Comparison of ENCODE assay signal across 8 mouse cellular contexts in the genomic region with DNA sequence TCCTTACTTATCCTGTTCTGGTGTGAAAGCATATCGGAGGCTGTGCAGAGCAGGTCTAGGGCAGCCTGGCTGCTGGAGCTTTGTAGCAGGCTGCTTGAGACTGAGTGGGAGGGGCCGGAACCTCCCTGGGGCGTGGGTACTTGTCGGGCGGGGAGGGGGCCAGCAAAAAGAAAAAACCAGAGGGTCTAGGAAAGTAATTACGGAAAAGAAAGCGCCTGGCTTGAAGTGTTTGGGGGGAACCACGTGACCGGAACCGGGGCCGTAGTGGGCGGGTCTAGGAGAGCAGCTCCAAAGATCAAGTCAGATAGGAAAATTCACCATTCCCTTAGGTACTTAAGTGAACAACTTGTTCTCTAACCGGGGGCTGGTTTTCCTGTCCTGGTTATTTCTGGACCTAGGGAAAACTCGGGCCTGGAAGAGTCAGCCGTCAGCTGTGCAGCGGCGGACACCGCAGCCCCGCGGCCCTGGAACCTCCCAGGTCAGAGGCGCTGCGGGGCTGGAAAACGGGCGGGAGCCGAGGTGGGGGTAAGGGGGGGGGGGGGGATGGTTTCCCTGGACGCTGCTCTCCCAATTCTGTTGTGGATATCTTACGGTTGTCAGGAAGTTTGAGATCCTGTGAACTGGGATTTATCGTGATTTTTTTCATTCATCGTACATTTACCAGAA. TPM values are rescaled to one million over a fixed set of nuclear protein-coding genes. Genes with fewer than 3 reads are reported as not detected.
A peak's percentile ranks its signal among the peaks of the same experiment; 100 is the strongest.
DNase-seq lines count a peak whose midpoint lies in the region; ATAC-seq lines count a peak whose summit lies in the region.

A gene (plus strand): TSS at position 271 of the 666 bp plus-strand sequence.

- peak; percentile 87 for DNase-seq in 3134 (ENCODE audit: extremely low read depth, insufficient read length, low spot score)
- peak; percentile 49 to 66 for DNase-seq in adrenal gland, postnatal 4 days (ENCODE audit: low spot score in 2 of 2)
- peak; percentile 92 to 93 for DNase-seq in heart, adult 18-20 months
- DNase-seq in kidney, adult 18-20 months, result peak; percentile 91
- DNase-seq in limb, embryonic 10.5 days (ENCODE audit: low spot score), result peak; percentile 96
- DNase-seq in skeletal muscle tissue, adult 2 months (ENCODE audit: low read depth, low spot score), result peak; percentile 54

- peak within 1 kb of the TSS; percentile 86 for H3K27ac ChIP-seq in embryonic facial prominence, embryonic 13.5 days
- peak within 1 kb of the TSS; percentile 87 for H3K27ac ChIP-seq in limb, embryonic 10.5 days
- H3K27ac ChIP-seq in midbrain, embryonic 12.5 days (replicated peaks), result peak within 1 kb of the TSS; percentile 85

- peak within 1 kb of the TSS; percentile 62 for H3K4me3 ChIP-seq in embryonic facial prominence, embryonic 13.5 days
- H3K4me3 ChIP-seq in limb, embryonic 10.5 days, result peak within 1 kb of the TSS; percentile 65
- H3K4me3 ChIP-seq in midbrain, embryonic 12.5 days, result peak within 1 kb of the TSS; percentile 64

- H3K9ac ChIP-seq in embryonic facial prominence, embryonic 13.5 days, result peak within 1 kb of the TSS; percentile 76
- H3K9ac ChIP-seq in midbrain, embryonic 12.5 days (replicated peaks), result peak within 1 kb of the TSS; percentile 71

- no peaks in the 10 kb centered on the region for H3K9me3 ChIP-seq in embryonic facial prominence, embryonic 13.5 days
- H3K9me3 ChIP-seq in limb, embryonic 10.5 days (replicated peaks), result no peaks in the 10 kb centered on the region
- no peaks in the 10 kb centered on the region for H3K9me3 ChIP-seq in midbrain, embryonic 12.5 days

- H3K36me3 ChIP-seq in embryonic facial prominence, embryonic 13.5 days, result no peaks in the 10 kb centered on the region
- peaks cover 5% of the 10 kb centered on the region; the same call in 1 of the 2 replicates for H3K36me3 ChIP-seq in limb, embryonic 10.5 days
- 0 out of 2 replicates have a peak, but pooled peaks cover 5% of the 10 kb centered on the region for H3K36me3 ChIP-seq in midbrain, embryonic 12.5 days

- under 1% methylated on average over 28 of the region's 29 CpGs for WGBS in embryonic facial prominence, embryonic 13.5 days
- under 1% methylated on average over 29 of the region's 29 CpGs for WGBS in limb, embryonic 10.5 days
- under 1% methylated on average over 29 of the region's 29 CpGs for WGBS in midbrain, embryonic 12.5 days

- no peaks in the 10 kb centered on the region for H3K4me1 ChIP-seq in embryonic facial prominence, embryonic 13.5 days
- 0 out of 2 replicates have a peak, but pooled peaks cover 6% of the 10 kb centered on the region for H3K4me1 ChIP-seq in limb, embryonic 10.5 days
- peaks cover 9% of the 10 kb centered on the region for H3K4me1 ChIP-seq in midbrain, embryonic 12.5 days

- H3K27me3 ChIP-seq in embryonic facial prominence, embryonic 13.5 days, result no peaks in the 10 kb centered on the region
- H3K27me3 ChIP-seq in limb, embryonic 10.5 days (ENCODE audit: low read depth, poor library complexity, severe bottlenecking), result no peaks in the 10 kb centered on the region
- H3K27me3 ChIP-seq in midbrain, embryonic 12.5 days, result no peaks in the 10 kb centered on the region

- H3K4me2 ChIP-seq in embryonic facial prominence, embryonic 13.5 days, result peak within 1 kb of the TSS; percentile 66
- peak within 1 kb of the TSS; percentile 60 for H3K4me2 ChIP-seq in midbrain, embryonic 12.5 days (replicated peaks)

- ATAC-seq in embryonic facial prominence, embryonic 13.5 days (ENCODE audit: insufficient number of reproducible peaks, insufficient read depth, low FRiP score, low TSS enrichment, low read depth), result peak; percentile 93
- peak; percentile 97 for ATAC-seq in midbrain, embryonic 12.5 days (ENCODE audit: low FRiP score, low read depth)

RNA-seq across cellular contexts. Expression of the gene that starts here (rescaled TPM):
- 10 to 100 TPM in 1 of 2 experiments, 1 to 10 TPM in 1; 9.4 to 12.0 TPM for total RNA-seq in adrenal gland, postnatal 4 days (2021)
- 16.3 and 18.9 TPM in 2 replicates for polyA plus RNA-seq in embryonic facial prominence, embryonic 13.5 days (2015; fragmentation: Nextera tagmentation; extraction: Ambion mirVana)
- 1 to 10 TPM; 3.3 to 4.1 TPM for total RNA-seq in heart, adult 18-20 months (2021)
- 19.0 and 23.7 TPM in 2 replicates for polyA plus RNA-seq in limb, embryonic 10.5 days (2016; fragmentation: Nextera tagmentation; extraction: Ambion mirVana)
- polyA plus RNA-seq in midbrain, embryonic 12.5 days (2016; fragmentation: Nextera tagmentation; extraction: Ambion mirVana), result 32.8 and 39.5 TPM in 2 replicates

Comparison
In these comparisons a context has a peak if more than half of its experiments do, and no peak if none do; other contexts are left out.
1. Peak in every context shown above with its lines: DNase-seq, ATAC-seq, H3K4me3 ChIP-seq and H3K27ac ChIP-seq.